Mouse (Mus musculus) heart, adult 2 months (tissue): ENCODE results near the gene Olfr412. TPM values are rescaled to one million over a fixed set of nuclear protein-coding genes. Genes with fewer than 3 reads are reported as not detected.

ENCODE experiments used
- DNase-seq, 2 experiments: peaks; one replicate each; pipeline ENCODE4 v3.0.0; 2021
- H3K27ac ChIP-seq: fragments of 200-600 bp; 2 replicates; pipeline ENCODE4 v1.8.1; 2022
- H3K27me3 ChIP-seq: fragments of 200-500 bp; 2 replicates; pipeline ENCODE4 v1.6.1; 2012; ENCODE audit warnings: mild to moderate bottlenecking, low read length, inconsistent platforms, mixed read lengths; ENCODE audit not compliant: control insufficient read depth, insufficient read depth
- H3K36me3 ChIP-seq: fragments of 200-500 bp; 2 replicates; pipeline ENCODE4 v1.6.1; 2012; ENCODE audit warnings: low read length, inconsistent platforms; ENCODE audit not compliant: control insufficient read depth, insufficient read depth
- H3K4me1 ChIP-seq: fragments of 200-500 bp; 2 replicates; pipeline ENCODE4 v1.6.1; 2011; ENCODE audit warnings: low read length; ENCODE audit not compliant: control insufficient read depth, insufficient read depth
- H3K4me3 ChIP-seq: fragments of 200-600 bp; 2 replicates; pipeline ENCODE4 v1.8.1; 2022
- H3K79me2 ChIP-seq: fragments of 200-500 bp; replicated peaks from 2 replicates; pipeline ENCODE4 v1.6.1; 2012; ENCODE audit warnings: mild to moderate bottlenecking, inconsistent platforms, low read length, moderate library complexity, mixed read lengths; ENCODE audit not compliant: control insufficient read depth, insufficient read depth
- H3K9ac ChIP-seq: fragments of 200-500 bp; 2 replicates; pipeline ENCODE4 v1.6.1; 2012; ENCODE audit warnings: low read depth, mild to moderate bottlenecking, control low read depth, inconsistent platforms, low read length, mixed read lengths
- CTCF ChIP-seq: fragments of 200-600 bp; IDR thresholded peaks from 2 replicates; pipeline ENCODE4 v1.8.1; 2022; ENCODE audit warnings: antibody characterized with exemption, mild to moderate bottlenecking, moderate library complexity
- EP300 ChIP-seq: fragments of 200-500 bp; IDR thresholded peaks from 2 replicates; pipeline ENCODE4 v1.6.1; 2011; ENCODE audit warnings: low read depth, low read length, control low read depth; ENCODE audit not compliant: insufficient read depth
- POLR2A ChIP-seq: fragments of 200-500 bp; IDR thresholded peaks from 2 replicates; pipeline ENCODE4 v1.6.1; 2011; ENCODE audit warnings: mild to moderate bottlenecking, low read depth, low read length, control low read depth; ENCODE audit not compliant: insufficient read depth
- WGBS: fragments of 180-500 bp; shearing (Covaris S2); methylation state at CpG from one replicate; pipeline ENCODE4 v1.1.7; 2018; 5-methylcytosine and 5-hydroxymethylcytosine counted together
- intact Hi-C: fragments of 180-260 bp; cut with DNase I; formaldehyde crosslinking; loops from one replicate; pipeline ENCODE4 v1.15.1; 2025
- polyA plus RNA-seq: library from polyadenylated mRNA; depleted of rRNA; stranded (reverse); fragments of >200 nt; gene quantifications from 2 replicates; pipeline ENCODE4 v1.2.3, GENCODE M21; 2012
- total RNA-seq, 2 experiments: library from RNA; stranded (reverse); gene quantifications; 2 replicates each; pipeline ENCODE4 v1.2.3; 2021

Gene Olfr412
- total and polyA plus RNA-seq, 3 experiments, result not detected

- Histone ChIP-seq H3K27ac (peak overlapping the region; percentile 51; the same call in 1 of the 2 replicates), H3K36me3 (no peaks in the 10 kb centered on the region; the same call in 1 of the 2 replicates), H3K4me1 (peaks cover 13% of the 10 kb centered on the region), H3K27me3 (no peaks in the 10 kb centered on the region), H3K4me3 (no peak overlapping the region), H3K9ac (no peak overlapping the region), H3K79me2 (no peaks in the 10 kb centered on the region)
- 59% methylated on average over 5 of the region's 5 CpGs for whole genome bisulfite sequencing
- TF ChIP-seq CTCF (no peak), POLR2A (no peak), EP300 (no peak)
- peak in 1 of 2 experiments; percentile 13 for DNase-seq
- intact Hi-C loops, result no loop called here
Measured at GRCm38 (mm10) chr11:74409447-74409754, 47.5 kb downstream of the Olfr412 start.

GRCm38 (mm10) chr11:74409757-74410174, 47.9 kb downstream of the Olfr412 start:
- Histone ChIP-seq H3K9ac (no peak overlapping the region), H3K36me3 (no peaks in the 10 kb centered on the region; the same call in 1 of the 2 replicates), H3K27ac (no peak overlapping the region; the same call in 1 of the 2 replicates), H3K4me1 (peaks cover 13% of the 10 kb centered on the region), H3K27me3 (no peaks in the 10 kb centered on the region), H3K4me3 (no peak overlapping the region), H3K79me2 (no peaks in the 10 kb centered on the region)
- TF ChIP-seq POLR2A (no peak), CTCF (no peak), EP300 (no peak)
- intact Hi-C loops, result no loop called here
- peak; percentile 69 to 72 for DNase-seq
- 28% methylated on average over 4 of the region's 4 CpGs for WGBS

- TF ChIP-seq POLR2A, result no peak
- Histone ChIP-seq H3K36me3 (peaks cover 2% of the 10 kb centered on the region; the same call in 1 of the 2 replicates), H3K9ac (no peak overlapping the region), H3K27ac (no peak overlapping the region), H3K79me2 (no peaks in the 10 kb centered on the region), H3K4me3 (no peak overlapping the region), H3K4me1 (peaks cover 19% of the 10 kb centered on the region), H3K27me3 (no peaks in the 10 kb centered on the region)
- intact Hi-C loops, result no loop called here
- DNase-seq, result no peak
- WGBS, result 78% methylated on average over 3 of the region's 3 CpGs
Measured at GRCm38 (mm10) chr11:74411943-74412342, 50.1 kb downstream of the Olfr412 start.

GRCm38 (mm10) chr11:74412462-74412861, 50.6 kb downstream of the Olfr412 start:
- Histone ChIP-seq H3K27ac (no peak overlapping the region), H3K36me3 (peaks cover 2% of the 10 kb centered on the region; the same call in 1 of the 2 replicates), H3K79me2 (no peaks in the 10 kb centered on the region), H3K4me3 (no peak overlapping the region), H3K4me1 (peaks cover 19% of the 10 kb centered on the region), H3K9ac (no peak overlapping the region), H3K27me3 (no peaks in the 10 kb centered on the region)
- intact Hi-C loops, result no loop called here
- TF ChIP-seq EP300 (no peak), POLR2A (no peak), CTCF (no peak)
- 90% methylated on average over 3 of the region's 3 CpGs for whole genome bisulfite sequencing
- no peak for DNase-seq

- no peak for TF ChIP-seq POLR2A
- no peak for TF ChIP-seq CTCF
- no peak for TF ChIP-seq EP300
- Histone ChIP-seq H3K27me3 (no peaks in the 10 kb centered on the region), H3K9ac (no peak overlapping the region), H3K79me2 (no peaks in the 10 kb centered on the region), H3K36me3 (peaks cover 2% of the 10 kb centered on the region; the same call in 1 of the 2 replicates), H3K27ac (no peak overlapping the region), H3K4me3 (no peak overlapping the region), H3K4me1 (peaks cover 19% of the 10 kb centered on the region)
- DNase-seq, result peak in 1 of 2 experiments; percentile 27
- intact Hi-C loops, result no loop called here
- WGBS, result 41% methylated on average over 3 of the region's 3 CpGs
Measured at GRCm38 (mm10) chr11:74413449-74413972, 51.6 kb downstream of the Olfr412 start.

GRCm38 (mm10) chr11:74414112-74414511, 52.2 kb downstream of the Olfr412 start:
- Histone ChIP-seq H3K27me3 (no peaks in the 10 kb centered on the region), H3K4me1 (peaks cover 16% of the 10 kb centered on the region), H3K4me3 (no peak overlapping the region), H3K9ac (no peak overlapping the region), H3K27ac (no peak overlapping the region), H3K36me3 (peaks cover 2% of the 10 kb centered on the region; the same call in 1 of the 2 replicates), H3K79me2 (no peaks in the 10 kb centered on the region)
- TF ChIP-seq POLR2A (no peak), CTCF (no peak), EP300 (no peak)
- no peak for DNase-seq
- 52% methylated on average over 9 of the region's 9 CpGs for WGBS
- intact Hi-C loops, result no loop called here
